Mouse (Mus musculus): ENCODE results near the gene Nlrc5.
"Not testable (repeated sequence)": the region's sequence is repeated elsewhere in the genome, so short reads cannot be mapped to it uniquely, and the experiment has no call there.

Nlrc5 gene

GRCm38 (mm10) chr8:94415218-94415617 lies 18.9 kb upstream of the Nlrc5 start:
- intact Hi-C loops (cut with DNase I), result no loop called here

- intact Hi-C loops (cut with DNase I), result no loop called here
Observed at GRCm38 (mm10) chr8:94418017-94418416, 16.1 kb upstream of the Nlrc5 start.

DNA sequence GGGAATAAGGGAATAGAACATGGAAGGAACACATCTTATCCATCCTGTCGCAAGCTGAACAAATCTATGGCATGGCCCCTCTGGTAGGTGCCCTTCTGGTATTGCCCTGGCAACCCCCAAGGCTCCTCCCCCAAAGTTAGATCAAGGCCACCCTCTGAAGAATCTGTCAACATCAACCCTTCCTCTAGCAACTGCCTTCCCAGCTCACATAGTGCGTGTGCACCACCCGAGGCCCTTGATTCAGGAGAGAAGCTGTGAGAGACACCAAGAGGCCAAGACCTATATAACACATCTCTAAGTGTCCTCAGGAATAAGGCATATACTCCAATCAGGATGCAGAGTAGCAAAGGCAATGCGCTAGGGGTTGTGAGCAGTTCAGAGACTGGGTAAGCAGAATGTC lies 11.9 kb upstream of the Nlrc5 start:
- intact Hi-C loops (cut with DNase I), result no loop called here

DNA sequence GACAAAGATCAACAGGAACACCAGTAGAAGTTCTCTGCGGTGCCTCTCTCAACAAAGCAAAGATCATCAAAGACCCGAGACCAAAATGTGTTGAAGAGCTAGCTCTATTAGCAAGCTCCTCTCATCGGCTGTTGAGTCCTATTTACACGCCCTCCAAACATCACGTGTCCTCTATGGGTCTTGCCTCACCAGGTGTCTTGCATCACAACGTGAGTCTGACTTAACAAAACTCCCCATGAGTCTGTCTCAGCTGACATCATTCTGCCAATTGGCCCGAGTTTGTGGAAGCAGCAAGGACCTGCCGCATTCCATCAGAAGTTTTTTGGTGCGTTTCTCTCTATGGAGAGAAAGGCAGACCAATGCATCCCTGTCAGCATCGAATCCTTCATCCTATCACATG lies 6.2 kb upstream of the Nlrc5 start:
- intact Hi-C loops (cut with DNase I), result no loop called here

DNA sequence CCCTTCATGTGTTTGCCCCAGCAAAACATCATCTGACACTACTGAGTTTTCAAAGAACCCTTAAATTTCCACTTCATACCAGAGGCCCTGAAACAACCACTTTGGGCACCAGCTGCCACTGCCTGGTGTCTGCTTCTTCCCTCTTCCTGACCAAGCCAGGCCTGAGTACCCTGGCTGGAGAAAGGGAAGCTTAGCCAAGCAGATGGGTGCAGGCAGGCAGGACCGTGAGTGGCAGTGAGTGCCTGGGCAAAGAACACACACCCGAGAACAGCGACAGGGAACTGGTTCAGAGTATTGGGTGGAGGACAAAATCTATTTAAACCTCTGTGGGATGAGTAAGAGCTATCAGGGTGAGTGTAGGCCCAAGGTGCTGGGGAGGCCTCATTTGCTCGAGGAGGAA lies 5.7 kb upstream of the Nlrc5 start:
- intact Hi-C loops (cut with DNase I), result no loop called here

GRCm38 (mm10) chr8:94429376-94429775 lies 4.8 kb upstream of the Nlrc5 start:
- intact Hi-C loops (cut with DNase I), result no loop called here

GRCm38 (mm10) chr8:94432212-94432611 lies 1.9 kb upstream of the Nlrc5 start:
- intact Hi-C loops (cut with DNase I), result no loop called here

GRCm38 (mm10) chr8:94434958-94435357 lies 802 bp downstream of the Nlrc5 start:
- intact Hi-C loops (cut with DNase I), result no loop called here

DNA sequence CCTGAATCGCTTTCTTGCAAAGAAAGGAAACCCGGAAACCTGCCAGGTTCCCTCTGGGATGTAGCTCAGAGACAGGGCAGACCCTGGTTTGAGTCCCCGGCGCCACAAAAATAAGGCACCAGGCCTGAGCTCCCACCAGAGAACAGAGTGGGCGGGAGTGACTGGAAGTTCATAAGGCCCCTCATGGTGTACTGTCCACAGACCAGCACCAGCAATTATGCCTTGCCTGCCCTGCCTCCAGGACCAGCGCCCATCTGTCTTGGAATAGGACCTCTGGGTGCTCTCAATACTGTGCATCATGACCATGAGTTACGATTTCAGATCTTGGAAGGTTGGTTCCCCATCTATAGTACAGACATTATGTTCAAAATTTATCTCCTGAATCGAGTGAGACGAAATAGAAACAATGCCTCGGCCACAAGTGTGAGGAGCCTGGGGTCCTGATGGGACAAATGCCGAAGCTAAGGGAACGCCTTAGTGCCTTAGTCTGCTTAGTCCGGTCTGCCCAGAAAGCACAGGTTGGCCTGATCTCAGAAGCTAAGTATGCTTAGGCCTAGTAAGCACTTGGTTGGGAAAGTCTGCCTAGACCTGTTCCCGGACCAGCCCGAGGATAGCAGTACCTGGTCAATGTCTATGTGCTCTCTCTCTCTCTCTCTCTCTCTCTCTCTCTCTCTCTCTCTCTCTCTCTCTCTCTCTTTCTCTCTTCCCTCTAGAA lies 1.4 kb downstream of the Nlrc5 start:
- intact Hi-C loops (cut with DNase I), result no loop called here

DNA sequence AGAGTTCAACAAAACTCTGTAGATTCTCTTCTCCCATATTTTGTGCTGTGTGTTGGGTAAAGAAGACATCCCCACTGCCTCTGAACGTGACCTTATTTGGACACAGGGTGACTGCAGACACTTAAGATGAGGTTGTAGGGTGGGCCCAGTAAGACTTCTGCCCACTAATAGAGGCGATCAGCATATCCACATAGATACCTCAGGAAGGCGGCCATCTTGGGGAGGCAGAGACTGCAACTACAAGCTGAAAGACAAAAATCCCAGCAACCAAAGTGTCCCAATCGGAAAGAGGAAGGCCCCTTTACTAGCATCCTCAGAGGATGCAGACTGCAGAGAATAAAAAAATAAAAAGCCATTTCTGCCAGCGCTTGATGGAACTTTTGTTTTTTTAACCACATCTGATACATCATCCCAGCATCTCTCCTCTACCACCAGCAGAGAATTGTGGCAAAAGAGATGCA lies 2.0 kb downstream of the Nlrc5 start:
- intact Hi-C loops (cut with DNase I), result no loop called here

DNA sequence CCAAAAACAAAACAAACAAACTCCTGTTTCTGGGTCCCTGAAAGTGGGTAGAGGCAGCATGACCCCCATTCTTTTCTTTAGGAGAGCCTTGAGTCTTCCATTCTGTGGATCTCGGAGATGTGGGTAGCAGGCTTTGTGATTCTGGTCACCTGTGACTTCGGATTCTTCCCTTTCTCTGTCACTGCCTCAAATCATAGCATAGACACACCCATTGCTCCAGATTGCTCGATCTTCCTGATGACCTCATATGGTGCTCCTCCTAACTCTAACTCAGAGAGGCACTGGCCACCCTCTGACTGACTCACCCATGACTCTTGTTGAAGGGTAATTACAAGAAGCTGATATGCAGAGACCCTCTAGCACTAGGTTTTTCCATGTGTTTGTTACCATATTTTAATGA lies 2.7 kb downstream of the Nlrc5 start:
- intact Hi-C loops (cut with DNase I), result no loop called here

DNA sequence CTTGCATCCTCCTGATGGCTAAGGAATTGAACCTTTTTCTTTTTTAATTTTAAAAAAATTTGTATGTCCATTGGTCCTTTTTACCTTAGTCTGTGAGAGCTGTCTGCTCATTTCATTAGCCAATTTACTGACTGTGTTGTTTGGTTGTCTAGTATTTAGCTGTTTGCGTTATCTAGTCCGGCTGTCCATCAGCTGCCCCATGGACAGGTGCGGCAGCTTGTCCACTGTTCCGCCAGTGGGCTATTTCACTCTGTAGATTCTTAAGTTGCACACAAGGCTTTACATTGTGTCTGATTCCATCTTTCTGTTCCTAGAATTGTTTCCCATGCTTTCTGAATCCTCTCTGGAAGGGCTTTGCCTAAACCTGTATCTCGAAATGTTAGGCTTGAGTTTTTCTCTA lies 4.5 kb downstream of the Nlrc5 start:
- intact Hi-C loops (cut with DNase I), result no loop called here

- intact Hi-C loops (cut with DNase I), result no loop called here
Observed at GRCm38 (mm10) chr8:94439691-94440090, 5.5 kb downstream of the Nlrc5 start.

DNA sequence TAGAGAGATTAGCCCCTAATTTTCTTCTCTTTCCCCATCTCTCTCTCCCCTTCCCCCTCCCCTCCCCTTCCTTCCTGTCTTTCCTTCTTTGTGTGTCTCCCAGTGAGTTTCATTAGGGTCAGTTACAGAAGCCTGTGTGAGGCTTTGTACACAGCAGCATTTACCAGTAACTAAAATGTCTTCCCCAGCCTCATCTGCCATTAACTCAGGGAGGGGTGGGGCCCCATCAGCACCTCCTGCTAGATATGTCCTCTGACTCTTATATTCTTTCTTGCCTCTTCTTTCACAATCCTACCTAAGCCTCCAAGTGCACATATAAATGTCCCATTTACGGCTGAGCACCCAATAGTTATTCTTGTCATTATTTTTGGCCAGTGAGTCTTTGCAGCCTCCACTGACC lies 6.2 kb downstream of the Nlrc5 start:
- intact Hi-C loops (cut with DNase I), result no loop called here

GRCm38 (mm10) chr8:94441686-94442085 lies 7.5 kb downstream of the Nlrc5 start:
- intact Hi-C loops (cut with DNase I), result no loop called here

DNA sequence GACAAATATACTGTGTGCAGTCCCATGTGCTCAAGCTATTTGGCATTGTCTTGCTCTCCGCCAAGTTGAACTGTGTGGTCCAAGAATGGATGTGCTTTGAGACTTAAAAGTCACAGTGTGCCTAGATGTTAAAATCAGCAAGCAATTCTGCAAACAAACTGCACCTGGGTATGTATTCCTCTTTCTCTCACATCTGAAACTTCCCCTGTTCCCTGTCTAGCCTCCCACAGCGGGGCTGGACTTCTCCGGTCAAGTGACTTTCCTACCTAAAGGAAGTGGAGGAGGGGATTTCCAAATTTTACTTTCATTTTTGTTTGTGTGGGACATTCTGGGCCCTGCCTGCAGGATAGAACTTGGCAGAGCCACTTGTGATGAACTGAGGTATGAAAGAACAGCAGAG lies 9.0 kb downstream of the Nlrc5 start:
- intact Hi-C loops (cut with DNase I), result no loop called here

DNA sequence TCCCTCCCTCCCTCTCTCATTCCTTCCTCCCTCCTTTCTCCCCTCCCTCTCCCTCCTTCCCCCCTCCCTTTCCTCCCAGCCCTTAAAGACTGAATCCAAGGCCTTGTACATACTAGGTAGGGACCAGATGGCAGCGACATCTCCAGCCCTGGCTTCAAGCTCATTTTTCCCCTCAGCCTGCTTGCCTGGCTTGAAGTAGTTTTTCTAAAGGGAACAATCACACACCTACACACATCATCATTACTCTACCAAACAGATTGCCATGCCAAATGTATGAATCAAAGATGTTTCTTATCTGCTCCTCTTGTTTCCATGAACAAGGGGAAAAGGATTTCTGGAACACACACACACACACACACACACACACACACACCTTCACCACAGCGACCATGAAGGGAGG lies 10.3 kb downstream of the Nlrc5 start:
- intact Hi-C loops (cut with DNase I), result no loop called here

- intact Hi-C loops (cut with DNase I), result no loop called here
Observed at GRCm38 (mm10) chr8:94447142-94447541, 13.0 kb downstream of the Nlrc5 start.

DNA sequence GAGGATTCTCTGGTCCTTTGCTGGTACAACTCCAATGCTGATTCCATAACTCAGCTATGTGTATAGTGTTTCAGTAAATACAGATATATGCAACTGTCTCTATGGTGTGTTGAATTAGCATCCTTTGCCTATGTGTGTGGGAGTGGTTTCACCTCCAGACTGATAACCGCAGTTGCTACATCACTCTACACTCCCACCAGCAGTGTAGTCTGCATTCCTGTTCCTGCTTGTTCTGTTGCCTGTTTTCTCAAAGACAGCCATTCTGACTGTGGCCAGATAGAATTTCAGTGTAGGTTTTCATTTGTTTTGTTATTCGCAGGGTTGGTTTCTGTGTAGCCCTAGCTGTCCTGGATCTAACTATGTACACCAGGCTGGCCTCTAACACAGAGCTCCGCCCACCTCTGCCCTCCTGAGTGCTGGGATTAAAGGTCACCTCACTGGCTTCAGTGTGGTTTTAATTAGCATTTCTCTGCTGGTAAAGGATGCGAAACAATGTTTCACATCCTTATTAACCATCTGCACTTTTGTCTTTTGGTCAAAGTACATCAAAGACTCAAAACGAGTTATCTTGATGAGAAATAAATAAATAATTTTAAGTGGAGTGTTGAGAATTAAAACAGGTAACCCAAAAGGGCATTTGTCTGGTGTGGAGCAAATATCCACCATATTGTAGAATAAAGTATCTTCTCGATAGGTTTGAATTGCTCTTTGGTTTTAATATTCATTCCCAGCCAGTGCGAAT lies 13.6 kb downstream of the Nlrc5 start:
- intact Hi-C loops (cut with DNase I), result no loop called here

DNA sequence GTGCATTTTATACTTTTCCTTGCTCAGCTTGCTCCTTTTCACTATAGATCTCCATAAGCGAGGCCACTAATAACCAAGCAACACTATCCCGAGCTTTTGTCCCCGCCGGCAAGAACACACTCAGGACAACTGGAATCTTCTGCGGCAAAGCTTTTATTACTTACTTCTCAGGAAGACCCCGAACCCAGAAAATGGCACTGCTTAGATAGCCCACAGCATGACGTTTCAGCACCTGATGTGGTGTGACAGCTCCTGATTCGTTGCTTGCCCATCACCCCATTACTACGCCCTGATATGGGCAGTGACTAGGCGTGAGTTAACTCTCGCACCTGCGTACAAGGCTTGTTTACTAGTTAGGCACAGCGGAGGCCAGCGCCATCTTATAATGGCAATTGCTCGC lies 18.8 kb downstream of the Nlrc5 start:
- intact Hi-C loops (cut with DNase I), result not testable (repeated sequence)

DNA sequence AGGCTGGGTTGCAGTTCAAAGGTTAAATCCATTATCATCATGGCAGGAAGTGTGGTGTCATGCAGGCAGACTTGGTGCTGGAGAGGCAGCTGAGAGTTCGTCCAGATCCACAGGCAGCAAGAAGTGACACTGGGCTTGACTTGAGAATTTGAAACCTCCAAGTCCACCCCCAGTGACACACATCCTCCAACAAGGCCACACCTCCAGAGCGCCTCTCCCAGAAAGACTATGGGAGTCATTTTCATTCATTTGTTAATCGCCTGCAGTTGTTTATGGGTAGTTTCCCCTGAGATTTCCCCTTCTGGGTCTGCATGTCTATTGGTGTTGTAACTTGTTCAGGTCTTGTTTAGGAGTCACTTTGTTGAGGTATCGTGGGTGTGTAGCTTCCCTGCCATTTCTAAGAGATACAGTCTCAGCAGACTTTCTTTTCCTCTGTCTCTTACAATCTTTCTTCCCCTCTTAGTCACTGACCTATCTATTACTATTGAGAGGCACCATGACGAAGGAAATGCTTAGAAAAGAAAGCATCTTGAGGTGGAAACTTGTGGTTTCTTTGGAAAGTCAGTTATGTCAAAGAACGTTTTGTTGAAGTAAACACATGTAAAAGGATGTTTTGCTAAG lies 19.8 kb downstream of the Nlrc5 start:
- intact Hi-C loops (cut with DNase I), result no loop called here

DNA sequence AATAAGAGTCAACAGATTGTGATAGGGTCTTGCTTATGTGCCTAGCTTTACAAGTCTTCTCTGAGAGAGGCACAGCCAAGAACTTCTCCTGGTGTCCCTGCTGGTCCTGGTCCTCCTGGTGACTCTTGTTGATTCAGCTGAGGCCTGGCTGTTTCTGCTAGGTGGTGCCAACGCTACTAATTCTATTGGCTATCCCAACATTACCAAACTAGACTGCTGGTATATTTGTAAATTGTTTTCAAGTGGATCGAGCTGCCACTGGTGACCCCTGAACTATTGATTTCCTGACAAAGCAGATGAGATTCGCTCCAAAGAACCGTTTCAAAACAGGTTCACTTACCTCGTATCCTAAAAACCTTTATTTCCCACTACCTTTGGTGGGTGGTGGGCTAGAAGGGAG lies 20.7 kb downstream of the Nlrc5 start:
- intact Hi-C loops (cut with DNase I), result no loop called here

DNA sequence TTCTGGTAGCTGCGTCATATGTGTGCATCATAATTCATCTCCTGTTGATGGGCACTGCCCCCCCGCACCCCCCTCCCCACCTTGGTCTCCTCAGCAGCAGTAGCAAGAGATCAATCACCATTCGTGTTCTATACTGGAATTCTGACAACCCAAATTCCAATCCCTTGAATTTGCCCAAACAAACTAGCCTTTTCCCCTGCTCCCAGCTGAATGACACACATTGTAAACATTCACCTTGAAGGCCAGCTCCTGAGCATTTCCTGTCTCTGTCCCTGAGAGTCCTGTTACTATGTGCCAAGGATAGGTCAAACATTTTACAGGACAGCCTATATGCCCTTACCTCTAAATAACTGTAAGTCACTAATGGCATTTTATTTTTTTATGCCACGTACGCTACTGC lies 21.9 kb downstream of the Nlrc5 start:
- intact Hi-C loops (cut with DNase I), result no loop called here
